Mouse (Mus musculus) heart, embryonic 11.5 days (tissue): Measurements from ENCODE around the gene P4ha3. TPM values are rescaled to one million over a fixed set of nuclear protein-coding genes. Genes with fewer than 3 reads are reported as not detected.
A peak's percentile ranks its signal among the peaks of the same experiment; 100 is the strongest.

Source experiments
- ATAC-seq: fragments of 200-750 bp; cut with Nextera tagmentation; replicated peaks from 2 replicates; pipeline ENCODE4 v1.8.0; 2017; ENCODE audit warnings: moderate library complexity; ENCODE audit not compliant: insufficient number of reproducible peaks, low FRiP score, low TSS enrichment
- H3K27ac ChIP-seq: fragments of 300-500 bp; sonication (generic); 2 replicates; pipeline ENCODE4 v1.5.1; 2014; ENCODE audit warnings: mild to moderate bottlenecking, low read depth, low read length
- H3K27me3 ChIP-seq: fragments of 300-500 bp; sonication (generic); 2 replicates; pipeline ENCODE4 v1.6.1; 2014; ENCODE audit warnings: mild to moderate bottlenecking, low read length, mixed read lengths; ENCODE audit not compliant: control insufficient read depth, insufficient read depth
- H3K36me3 ChIP-seq: fragments of 300-500 bp; sonication (generic); 2 replicates; pipeline ENCODE4 v1.6.1; 2014; ENCODE audit warnings: mild to moderate bottlenecking, low read length, moderate library complexity, mixed read lengths; ENCODE audit not compliant: control insufficient read depth, insufficient read depth
- H3K4me1 ChIP-seq: fragments of 300-500 bp; sonication (generic); 2 replicates; pipeline ENCODE4 v1.6.1; 2014; ENCODE audit warnings: low read length; ENCODE audit not compliant: control insufficient read depth, insufficient read depth
- H3K4me2 ChIP-seq: fragments of 300-500 bp; sonication (generic); 2 replicates; pipeline ENCODE4 v1.6.1; 2014; ENCODE audit warnings: mild to moderate bottlenecking, moderate library complexity
- H3K4me3 ChIP-seq: fragments of 300-500 bp; sonication (generic); 2 replicates; pipeline ENCODE4 v1.5.1; 2014; ENCODE audit warnings: low read depth, low read length
- H3K9ac ChIP-seq: fragments of 300-500 bp; sonication (generic); 2 replicates; pipeline ENCODE4 v1.6.1; 2014; ENCODE audit warnings: mild to moderate bottlenecking, low read depth, low read length, moderate library complexity
- H3K9me3 ChIP-seq: fragments of 300-500 bp; sonication (generic); replicated peaks from 2 replicates; pipeline ENCODE4 v1.6.1; 2016; ENCODE audit warnings: low read length; ENCODE audit not compliant: control insufficient read depth
- whole genome bisulfite sequencing: fragments of 180-500 bp; shearing (Covaris S2); extraction: QIAGEN DNeasy Blood & Tissue Kit; methylation state at CpG from one replicate; pipeline ENCODE4 v1.1.7; 2014; ENCODE audit not compliant: insufficient replicate concordance; 5-methylcytosine and 5-hydroxymethylcytosine counted together
- polyA plus RNA-seq: library from polyadenylated mRNA; unstranded; fragments of >200 nt; fragmentation: Nextera tagmentation; extraction: Ambion mirVana; gene quantifications from 2 replicates; pipeline ENCODE4 v1.2.1, GENCODE M21; 2014

The P4ha3 gene
- polyA plus RNA-seq, 1 experiment from 2014 or later = 17.5 TPM

- 73% methylated on average over 8 of the region's 8 CpGs for WGBS
- 0 out of 2 replicates have a peak, but pooled peaks cover 3% of the 10 kb centered on the region for H3K36me3 ChIP-seq
- no peak for ATAC-seq
These were observed 8.2 kb downstream of the P4ha3 start for GRCm38 (mm10) chr7:100293546-100293945.

GRCm38 (mm10) chr7:100295745-100296144 is 10.4 kb downstream of the P4ha3 start:
- Histone ChIP-seq H3K27me3 (no peaks in the 10 kb centered on the region), H3K4me2 (no peak overlapping the region), H3K36me3 (0 out of 2 replicates have a peak, but pooled peaks cover 2% of the 10 kb centered on the region), H3K4me1 (peaks cover 12% of the 10 kb centered on the region; the same call in 1 of the 2 replicates), H3K4me3 (no peak overlapping the region), H3K9ac (no peak overlapping the region), H3K27ac (no peak overlapping the region), H3K9me3 (no peaks in the 10 kb centered on the region; the same call in 1 of the 2 replicates)
- 96% methylated on average over 2 of the region's 2 CpGs for WGBS
- no peak for ATAC-seq

More at GRCm38 (mm10) chr7:100293546-100293945, 8.2 kb downstream of the P4ha3 start:
- Histone ChIP-seq H3K9me3 (no peaks in the 10 kb centered on the region; the same call in 1 of the 2 replicates), H3K4me1 (peaks cover 8% of the 10 kb centered on the region), H3K27me3 (no peaks in the 10 kb centered on the region), H3K27ac (no peak overlapping the region), H3K9ac (no peak overlapping the region), H3K4me3 (no peak overlapping the region), H3K4me2 (no peak overlapping the region)

- Histone ChIP-seq H3K36me3 (no peaks in the 10 kb centered on the region), H3K9me3 (no peaks in the 10 kb centered on the region)
- WGBS = 71% methylated on average over 6 of the region's 6 CpGs
These were observed 11.4 kb downstream of the P4ha3 start for GRCm38 (mm10) chr7:100296699-100297098.

GRCm38 (mm10) chr7:100298861-100299510 is 13.7 kb downstream of the P4ha3 start:
- H3K4me2 ChIP-seq = no peak overlapping the region
- no peaks in the 10 kb centered on the region for H3K9me3 ChIP-seq
- no peak overlapping the region for H3K4me3 ChIP-seq
- no peaks in the 10 kb centered on the region for H3K36me3 ChIP-seq
- H3K27ac ChIP-seq = peak overlapping the region; percentile 24; the same call in 1 of the 2 replicates
- ATAC-seq = no peak
- H3K4me1 ChIP-seq = peaks cover 24% of the 10 kb centered on the region
- no peak overlapping the region for H3K9ac ChIP-seq
- H3K27me3 ChIP-seq = no peaks in the 10 kb centered on the region
- WGBS = 70% methylated on average over 14 of the region's 14 CpGs

More at GRCm38 (mm10) chr7:100296699-100297098, 11.4 kb downstream of the P4ha3 start:
- Histone ChIP-seq H3K27ac (no peak overlapping the region), H3K9ac (no peak overlapping the region), H3K27me3 (no peaks in the 10 kb centered on the region), H3K4me3 (no peak overlapping the region), H3K4me2 (no peak overlapping the region), H3K4me1 (peaks cover 18% of the 10 kb centered on the region)
- ATAC-seq = no peak

- Histone ChIP-seq H3K4me3 (no peak overlapping the region), H3K9me3 (no peaks in the 10 kb centered on the region), H3K27ac (peak overlapping the region; percentile 12; the same call in 1 of the 2 replicates), H3K27me3 (no peaks in the 10 kb centered on the region), H3K4me2 (no peak overlapping the region), H3K36me3 (no peaks in the 10 kb centered on the region), H3K4me1 (peaks cover 24% of the 10 kb centered on the region), H3K9ac (no peak overlapping the region)
- 49% methylated on average over 3 of the region's 3 CpGs for WGBS
- ATAC-seq = no peak; the same call in 1 of the 2 replicates
These were observed 16.1 kb downstream of the P4ha3 start for GRCm38 (mm10) chr7:100301390-100301789.

- peaks cover 24% of the 10 kb centered on the region for H3K4me1 ChIP-seq
- peak overlapping the region; percentile 63 for H3K27ac ChIP-seq
- WGBS = 36% methylated on average over 4 of the region's 4 CpGs
- no peak overlapping the region for H3K9ac ChIP-seq
- no peak overlapping the region for H3K4me3 ChIP-seq
- H3K27me3 ChIP-seq = no peaks in the 10 kb centered on the region
- no peaks in the 10 kb centered on the region for H3K9me3 ChIP-seq
- H3K36me3 ChIP-seq = no peaks in the 10 kb centered on the region
- no peak for ATAC-seq
- H3K4me2 ChIP-seq = no peak overlapping the region
These were observed 17.0 kb downstream of the P4ha3 start for GRCm38 (mm10) chr7:100302316-100302715.

- peaks cover 28% of the 10 kb centered on the region for H3K4me1 ChIP-seq
- no peak overlapping the region for H3K9ac ChIP-seq
- no peaks in the 10 kb centered on the region for H3K27me3 ChIP-seq
- 85% methylated on average over 9 of the region's 9 CpGs for WGBS
- no peak overlapping the region for H3K4me2 ChIP-seq
- H3K27ac ChIP-seq = no peak overlapping the region
- no peaks in the 10 kb centered on the region for H3K36me3 ChIP-seq
- no peak overlapping the region for H3K4me3 ChIP-seq
- ATAC-seq = no peak
- no peaks in the 10 kb centered on the region for H3K9me3 ChIP-seq
These were observed 20.6 kb downstream of the P4ha3 start for GRCm38 (mm10) chr7:100305894-100306293.

- ATAC-seq = no peak
- 78% methylated on average over 6 of the region's 6 CpGs for WGBS
- no peak overlapping the region; the same call in 1 of the 2 replicates for H3K27ac ChIP-seq
These were observed 22.7 kb downstream of the P4ha3 start for GRCm38 (mm10) chr7:100307872-100308653.

More at GRCm38 (mm10) chr7:100307872-100308653, 22.7 kb downstream of the P4ha3 start:
- Histone ChIP-seq H3K4me2 (no peak overlapping the region), H3K4me3 (no peak overlapping the region), H3K27me3 (no peaks in the 10 kb centered on the region), H3K4me1 (peaks cover 23% of the 10 kb centered on the region), H3K36me3 (no peaks in the 10 kb centered on the region), H3K9me3 (no peaks in the 10 kb centered on the region), H3K9ac (no peak overlapping the region)
